Mouse (Mus musculus) small intestine, adult 2 months (tissue): ENCODE results near the gene Cdk6.

ENCODE experiments used
- CTCF ChIP-seq: fragments of 200-500 bp; IDR thresholded peaks from 2 replicates; pipeline ENCODE4 v1.5.1; 2012; ENCODE audit warnings: low read depth, mild to moderate bottlenecking, control low read depth, inconsistent platforms, low read length, moderate library complexity, mixed read lengths; ENCODE audit not compliant: insufficient replicate concordance, insufficient read length; ENCODE audit errors: extremely low read depth
- POLR2A ChIP-seq: fragments of 200-500 bp; IDR thresholded peaks from 2 replicates; pipeline ENCODE4 v1.6.1; 2012; ENCODE audit warnings: low read depth, mild to moderate bottlenecking, control low read depth, inconsistent platforms, low read length, moderate library complexity

GRCm38 (mm10) chr5:3374763-3375162 is 33.5 kb downstream of the Cdk6 start:
- TF ChIP-seq CTCF: no peak
- no peak for TF ChIP-seq POLR2A
